Mouse (Mus musculus): ENCODE results near the gene Mrpl48.

Gene Mrpl48

GRCm38 (mm10) chr7:100520663-100521285, 87.3 kb downstream of the Mrpl48 start:
- H3K4me3 ChIP-seq (replicated peaks; ENCODE audit: low read length), result no peak overlapping the region
- TF ChIP-seq POU5F1 (IDR thresholded peaks at IDR 0.05; ENCODE audit: borderline replicate concordance, low read length), result no peak
- TF ChIP-seq CTCF (conservative IDR thresholded peaks at IDR 0.05; ENCODE audit: low read length), result peak; percentile 95
- no peaks in the 10 kb centered on the region for H3K36me3 ChIP-seq (ENCODE audit: insufficient read depth, low read length)
- H3K27me3 ChIP-seq (ENCODE audit: insufficient read depth, low read length), result no peaks in the 10 kb centered on the region
- peaks cover 9% of the 10 kb centered on the region; the same call in 1 of the 2 replicates for H3K9me3 ChIP-seq (ENCODE audit: low read length)
- H3K4me1 ChIP-seq (replicated peaks; ENCODE audit: low read depth, low read length), result peaks cover 4% of the 10 kb centered on the region; the same call in 1 of the 2 replicates

- H3K4me3 ChIP-seq (replicated peaks; ENCODE audit: low read length), result no peak overlapping the region
- H3K9me3 ChIP-seq (ENCODE audit: low read length), result peaks cover 9% of the 10 kb centered on the region; the same call in 1 of the 2 replicates
- TF ChIP-seq POU5F1 (IDR thresholded peaks at IDR 0.05; ENCODE audit: borderline replicate concordance, low read length) (no peak), NANOG (IDR thresholded peaks at IDR 0.05; ENCODE audit: borderline replicate concordance, low read length) (no peak), CTCF (conservative IDR thresholded peaks at IDR 0.05; ENCODE audit: low read length) (no peak)
- peaks cover 4% of the 10 kb centered on the region; the same call in 1 of the 2 replicates for H3K4me1 ChIP-seq (replicated peaks; ENCODE audit: low read depth, low read length)
- H3K27me3 ChIP-seq (ENCODE audit: insufficient read depth, low read length), result no peaks in the 10 kb centered on the region
- no peaks in the 10 kb centered on the region for H3K36me3 ChIP-seq (ENCODE audit: insufficient read depth, low read length)
These were observed 87.9 kb downstream of the Mrpl48 start for GRCm38 (mm10) chr7:100520204-100520603.

- TF ChIP-seq CTCF (conservative IDR thresholded peaks at IDR 0.05; ENCODE audit: low read length) (no peak), POU5F1 (IDR thresholded peaks at IDR 0.05; ENCODE audit: borderline replicate concordance, low read length) (no peak), NANOG (IDR thresholded peaks at IDR 0.05; ENCODE audit: borderline replicate concordance, low read length) (no peak)
- peaks cover 23% of the 10 kb centered on the region for H3K4me1 ChIP-seq (replicated peaks; ENCODE audit: low read depth, low read length)
These were observed 93.5 kb downstream of the Mrpl48 start, which contains the start of gene Dnajb13 for GRCm38 (mm10) chr7:100514573-100514972. Dnajb13 (minus strand) TSS chr7:100514960.

GRCm38 (mm10) chr7:100511602-100512001, 96.5 kb downstream of the Mrpl48 start:
- H3K36me3 ChIP-seq (ENCODE audit: insufficient read depth, low read length), result no peaks in the 10 kb centered on the region
- H3K9me3 ChIP-seq (ENCODE audit: low read length), result no peaks in the 10 kb centered on the region
- peaks cover 3% of the 10 kb centered on the region; the same call in 1 of the 2 replicates for H3K27me3 ChIP-seq (ENCODE audit: insufficient read depth, low read length)
- peak overlapping the region; percentile 20; the same call in 1 of the 2 replicates for H3K4me3 ChIP-seq (replicated peaks; ENCODE audit: low read length)
- peaks cover 32% of the 10 kb centered on the region for H3K4me1 ChIP-seq (replicated peaks; ENCODE audit: low read depth, low read length)
- TF ChIP-seq CTCF (conservative IDR thresholded peaks at IDR 0.05; ENCODE audit: low read length) (no peak), NANOG (IDR thresholded peaks at IDR 0.05; ENCODE audit: borderline replicate concordance, low read length) (no peak), POU5F1 (IDR thresholded peaks at IDR 0.05; ENCODE audit: borderline replicate concordance, low read length) (no peak)

More at GRCm38 (mm10) chr7:100514573-100514972, 93.5 kb downstream of the Mrpl48 start, which contains the start of gene Dnajb13:
- peaks cover 3% of the 10 kb centered on the region; the same call in 1 of the 2 replicates for H3K27me3 ChIP-seq (ENCODE audit: insufficient read depth, low read length)
- no peaks in the 10 kb centered on the region for H3K36me3 ChIP-seq (ENCODE audit: insufficient read depth, low read length)
- no peaks in the 10 kb centered on the region for H3K9me3 ChIP-seq (ENCODE audit: low read length)
- no peak within 1 kb of the TSS for H3K4me3 ChIP-seq (replicated peaks; ENCODE audit: low read length)

- Histone ChIP-seq H3K27me3 (ENCODE audit: insufficient read depth, low read length) (peaks cover 3% of the 10 kb centered on the region; the same call in 1 of the 2 replicates), H3K4me3 (replicated peaks; ENCODE audit: low read length) (no peak overlapping the region), H3K4me1 (replicated peaks; ENCODE audit: low read depth, low read length) (peaks cover 53% of the 10 kb centered on the region), H3K36me3 (ENCODE audit: insufficient read depth, low read length) (no peaks in the 10 kb centered on the region), H3K9me3 (ENCODE audit: low read length) (no peaks in the 10 kb centered on the region)
- TF ChIP-seq POU5F1 (IDR thresholded peaks at IDR 0.05; ENCODE audit: borderline replicate concordance, low read length) (no peak), CTCF (conservative IDR thresholded peaks at IDR 0.05; ENCODE audit: low read length) (no peak), NANOG (IDR thresholded peaks at IDR 0.05; ENCODE audit: borderline replicate concordance, low read length) (no peak)
These were observed 99.4 kb downstream of the Mrpl48 start for GRCm38 (mm10) chr7:100508670-100509069.

GRCm38 (mm10) chr7:100506494-100506893, 101.6 kb downstream of the Mrpl48 start:
- TF ChIP-seq CTCF (conservative IDR thresholded peaks at IDR 0.05; ENCODE audit: low read length) (no peak), NANOG (IDR thresholded peaks at IDR 0.05; ENCODE audit: borderline replicate concordance, low read length) (no peak), POU5F1 (IDR thresholded peaks at IDR 0.05; ENCODE audit: borderline replicate concordance, low read length) (no peak)
- Histone ChIP-seq H3K27me3 (ENCODE audit: insufficient read depth, low read length) (no peaks in the 10 kb centered on the region), H3K4me1 (replicated peaks; ENCODE audit: low read depth, low read length) (peaks cover 68% of the 10 kb centered on the region), H3K9me3 (ENCODE audit: low read length) (no peaks in the 10 kb centered on the region), H3K4me3 (replicated peaks; ENCODE audit: low read length) (no peak overlapping the region), H3K36me3 (ENCODE audit: insufficient read depth, low read length) (no peaks in the 10 kb centered on the region)

- TF ChIP-seq NANOG (IDR thresholded peaks at IDR 0.05; ENCODE audit: borderline replicate concordance, low read length), result no peak
- TF ChIP-seq POU5F1 (IDR thresholded peaks at IDR 0.05; ENCODE audit: borderline replicate concordance, low read length), result no peak
- TF ChIP-seq CTCF (conservative IDR thresholded peaks at IDR 0.05; ENCODE audit: low read length), result no peak
- H3K4me3 ChIP-seq (replicated peaks; ENCODE audit: low read length), result peak overlapping the region; percentile 26; the same call in 1 of the 2 replicates
- H3K27me3 ChIP-seq (ENCODE audit: insufficient read depth, low read length), result no peaks in the 10 kb centered on the region
- H3K36me3 ChIP-seq (ENCODE audit: insufficient read depth, low read length), result peaks cover 10% of the 10 kb centered on the region
- peaks cover 75% of the 10 kb centered on the region for H3K4me1 ChIP-seq (replicated peaks; ENCODE audit: low read depth, low read length)
- no peaks in the 10 kb centered on the region for H3K9me3 ChIP-seq (ENCODE audit: low read length)
These were observed 103.2 kb downstream of the Mrpl48 start for GRCm38 (mm10) chr7:100504740-100505487.

GRCm38 (mm10) chr7:100503076-100503475, 105.0 kb downstream of the Mrpl48 start:
- TF ChIP-seq POU5F1 (IDR thresholded peaks at IDR 0.05; ENCODE audit: borderline replicate concordance, low read length), result no peak
- no peak for TF ChIP-seq CTCF (conservative IDR thresholded peaks at IDR 0.05; ENCODE audit: low read length)
- no peak for TF ChIP-seq NANOG (IDR thresholded peaks at IDR 0.05; ENCODE audit: borderline replicate concordance, low read length)
- Histone ChIP-seq H3K9me3 (ENCODE audit: low read length) (no peaks in the 10 kb centered on the region), H3K36me3 (ENCODE audit: insufficient read depth, low read length) (peaks cover 28% of the 10 kb centered on the region), H3K4me1 (replicated peaks; ENCODE audit: low read depth, low read length) (peaks cover 93% of the 10 kb centered on the region), H3K4me3 (replicated peaks; ENCODE audit: low read length) (peak overlapping the region; percentile 17; the same call in 1 of the 2 replicates), H3K27me3 (ENCODE audit: insufficient read depth, low read length) (no peaks in the 10 kb centered on the region)

All from E14TG2a.4 (cell line).